15 mouse cellular contexts compared by ENCODE assay signal in the genomic region with DNA sequence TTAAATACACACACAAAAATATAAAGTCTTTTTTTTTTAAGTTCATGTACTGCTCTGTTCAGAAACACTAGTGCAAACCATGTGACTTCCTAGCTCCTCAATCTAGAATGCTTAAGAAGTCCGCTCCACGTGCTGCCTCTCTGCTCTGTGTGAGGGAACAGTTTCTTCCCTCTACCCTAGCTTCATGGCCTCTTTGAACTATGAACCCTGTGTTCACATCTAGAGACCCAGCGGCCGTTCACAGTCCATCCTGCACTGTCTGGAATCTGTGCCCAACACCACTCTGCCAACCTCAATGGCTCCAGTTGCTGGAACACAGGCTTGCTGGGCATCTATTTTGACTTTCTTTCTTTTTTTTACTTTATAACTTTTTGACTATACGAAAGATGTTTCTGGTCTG.
"Had no signal": no experiment of that assay in that cellular context is flagged by ENCODE, and none has a peak within 500 bp of the region (broad histone marks: within the 10 kb centered on the region; RNA-seq: fewer than 3 reads in every experiment).

No protein-coding gene starts in this region.

- H3K4me1 ChIP-seq: midbrain, embryonic 13.5 days; neural tube, embryonic 12.5 days; stomach, embryonic 15.5 days had no signal

- H3K9me3 ChIP-seq: midbrain, embryonic 13.5 days; midbrain, embryonic 15.5 days; neural tube, embryonic 12.5 days; stomach, embryonic 15.5 days had no signal

- ATAC-seq: midbrain, embryonic 13.5 days; midbrain, embryonic 15.5 days had no signal

- H3K4me2 ChIP-seq: lung, embryonic 14.5 days; midbrain, embryonic 11.5 days; midbrain, embryonic 13.5 days; midbrain, embryonic 15.5 days; neural tube, embryonic 12.5 days; stomach, embryonic 15.5 days had no signal

- H3K27me3 ChIP-seq: megakaryocyte, embryonic 14.5 days; midbrain, embryonic 13.5 days; midbrain, embryonic 15.5 days; neural tube, embryonic 12.5 days; stomach, embryonic 15.5 days had no signal

- H3K36me3 ChIP-seq: midbrain, embryonic 13.5 days; midbrain, embryonic 15.5 days; neural tube, embryonic 12.5 days; stomach, embryonic 15.5 days had no signal

- H3K27ac ChIP-seq: macrophage; midbrain, embryonic 13.5 days; midbrain, embryonic 15.5 days; neural tube, embryonic 12.5 days; stomach, embryonic 15.5 days; stomach, postnatal 0 days had no signal

- DNase-seq: lung, embryonic 14.5 days; lung, postnatal 10 days; lung, postnatal 36 days; right cerebral cortex, postnatal 14 days; thymus, adult 2 months; thymus, postnatal 25 days; thymus, postnatal 4 days had no signal

- H3K4me3 ChIP-seq: midbrain, embryonic 13.5 days; midbrain, embryonic 15.5 days; neural tube, embryonic 12.5 days; stomach, embryonic 15.5 days had no signal

- H3K9ac ChIP-seq: lung, embryonic 14.5 days; midbrain, embryonic 13.5 days; midbrain, embryonic 15.5 days; neural tube, embryonic 12.5 days; stomach, embryonic 15.5 days had no signal
